Mouse (Mus musculus) bone marrow macrophage, adult 2 months (primary cell): ENCODE measurements around the gene Aggf1.

Source experiments
- CTCF ChIP-seq: IDR thresholded peaks from 2 replicates; pipeline ENCODE4 v1.5.1; 2012; ENCODE audit warnings: low read depth, mild to moderate bottlenecking, low read length, moderate library complexity
- POLR2A ChIP-seq: IDR thresholded peaks from 2 replicates; pipeline ENCODE4 v1.6.1; 2012; ENCODE audit warnings: mild to moderate bottlenecking, low read depth, low read length, borderline replicate concordance

DNA sequence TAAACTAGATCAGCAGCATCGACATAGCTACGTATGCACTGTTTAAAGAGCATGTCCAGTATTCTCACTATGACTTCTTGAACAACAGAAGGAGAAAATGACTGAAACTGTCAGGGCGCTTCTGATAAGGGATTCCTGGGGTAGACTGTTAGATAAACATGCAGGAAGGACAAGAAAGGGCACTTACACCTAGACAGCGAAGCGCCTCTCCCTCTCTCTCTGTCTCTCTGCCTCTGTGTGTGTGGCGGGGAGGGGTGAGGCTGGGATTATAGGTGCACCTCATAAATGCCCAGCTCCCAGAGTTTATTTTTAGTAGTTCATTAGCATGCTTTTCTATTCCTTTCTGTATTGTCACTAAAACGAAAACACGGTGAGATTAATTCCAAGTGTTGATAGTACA is 8.8 kb downstream of the Aggf1 start:
- TF ChIP-seq POLR2A (no peak), CTCF (no peak)
